Mouse (Mus musculus) heart, postnatal 0 days (tissue): Measurements from ENCODE around the gene Hs6st2.

ENCODE experiments used
- CTCF ChIP-seq: IDR thresholded peaks from 2 replicates; pipeline ENCODE4 v1.5.1; 2016; ENCODE audit warnings: antibody characterized with exemption, control low read depth, low read depth
- EP300 ChIP-seq: IDR thresholded peaks from 2 replicates; pipeline ENCODE4 v1.6.1; 2016; ENCODE audit warnings: antibody characterized with exemption, low read depth

DNA sequence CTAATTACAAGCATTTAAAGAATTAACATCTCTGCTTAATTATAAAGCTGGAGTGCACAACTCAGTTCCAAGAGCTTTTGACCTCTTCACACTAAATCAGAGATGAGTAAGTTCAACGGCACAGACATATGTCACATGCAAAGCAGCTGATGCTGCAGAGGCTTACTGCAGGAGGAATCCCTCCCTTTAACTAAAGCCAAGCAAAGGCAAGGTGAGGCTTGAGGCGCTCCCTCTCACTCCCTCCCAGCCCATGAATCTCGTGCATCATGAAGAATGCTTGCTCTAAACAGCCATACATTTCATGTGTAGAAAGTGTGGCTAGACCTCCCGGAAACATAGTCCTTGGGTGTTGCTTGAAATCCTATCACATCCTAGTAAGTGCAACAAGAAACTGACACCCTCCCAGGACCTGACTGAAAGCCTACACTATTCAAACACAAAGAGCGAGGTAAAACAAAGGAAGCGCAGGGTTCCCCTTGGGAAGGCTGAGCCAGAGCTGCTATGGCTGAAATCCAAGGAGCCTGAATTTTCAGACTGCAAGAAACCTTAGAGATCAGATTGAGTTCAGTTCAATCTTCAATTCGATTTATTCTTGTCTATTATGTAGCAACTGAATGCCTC is 67.2 kb downstream of the Hs6st2 start:
- TF ChIP-seq CTCF (no peak), EP300 (no peak)
